Comparison of ENCODE assay signal across 8 mouse cellular contexts in the genomic region with DNA sequence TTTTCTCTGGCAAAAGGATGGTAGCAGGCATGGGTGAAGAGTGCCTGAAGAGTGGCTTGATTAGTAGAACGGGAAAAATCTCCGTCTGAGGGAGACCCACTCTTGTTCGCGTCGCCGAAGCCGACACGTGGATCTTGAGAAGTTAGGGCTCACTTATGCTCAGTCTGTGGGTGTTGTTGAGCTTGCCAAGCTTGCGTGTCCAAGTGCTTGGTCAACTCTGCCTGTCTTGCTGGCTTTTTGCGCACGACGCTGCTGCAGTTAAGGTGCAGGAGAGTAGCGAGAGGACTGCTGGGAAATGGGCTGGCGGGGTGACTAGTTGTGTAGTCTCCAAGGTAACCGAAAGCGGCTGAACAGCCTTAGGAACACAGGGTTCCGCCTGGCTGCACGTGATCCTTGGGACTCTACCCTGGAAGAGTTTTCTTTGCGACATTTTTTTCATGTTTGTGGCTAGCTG. TPM values are rescaled to one million over a fixed set of nuclear protein-coding genes. Genes with fewer than 3 reads are reported as not detected.
DNase-seq lines count a peak whose midpoint lies in the region; ATAC-seq and TF ChIP-seq lines count a peak whose summit lies in the region.

No protein-coding gene starts in this region.

- peak overlapping the region; percentile 59 for H3K9ac ChIP-seq in MEL (ENCODE audit: control insufficient read depth, low read depth, low read length, poor library complexity, severe bottlenecking)
- H3K9ac ChIP-seq in forebrain, postnatal 0 days, result peak overlapping the region; percentile 60; the same call in 1 of the 2 replicates
- H3K9ac ChIP-seq in lung, postnatal 0 days (replicated peaks; ENCODE audit: low read depth), result no peak overlapping the region

- H3K4me2 ChIP-seq in forebrain, postnatal 0 days (ENCODE audit: low read depth), result peak overlapping the region; percentile 55
- H3K4me2 ChIP-seq in lung, postnatal 0 days (replicated peaks; ENCODE audit: low read depth, low read length), result peak overlapping the region; percentile 64

- H3K27me3 ChIP-seq in MEL (ENCODE audit: control insufficient read depth in 1 of 2, insufficient read depth in 2 of 2, low read length in 2 of 2), result no peaks in the 10 kb centered on the region
- H3K27me3 ChIP-seq in cerebellum, adult 2 months (ENCODE audit: control insufficient read depth, insufficient read depth, low read length), result no peaks in the 10 kb centered on the region
- H3K27me3 ChIP-seq in forebrain, postnatal 0 days (ENCODE audit: insufficient read depth, low read length), result no peaks in the 10 kb centered on the region
- H3K27me3 ChIP-seq in lung, postnatal 0 days (replicated peaks; ENCODE audit: insufficient read depth, low read length), result no peaks in the 10 kb centered on the region

- H3K9me3 ChIP-seq in MEL (replicated peaks; ENCODE audit: insufficient read depth, low read length), result no peaks in the 10 kb centered on the region
- H3K9me3 ChIP-seq in forebrain, postnatal 0 days (ENCODE audit: low read length), result no peaks in the 10 kb centered on the region
- no peaks in the 10 kb centered on the region for H3K9me3 ChIP-seq in lung, postnatal 0 days (ENCODE audit: low read length)

- no peak; a peak in 1 of 4 replicates for TF ChIP-seq POLR2A in MEL (IDR thresholded peaks at IDR 0.05; ENCODE audit: control insufficient read depth in 1 of 2, insufficient read depth in 1 of 2, low read depth in 1 of 2, low read length in 2 of 2, poor library complexity in 1 of 2)
- no peak for TF ChIP-seq POLR2A in cerebellum, adult 2 months (IDR thresholded peaks at IDR 0.05; ENCODE audit: borderline replicate concordance, insufficient read depth, low read length)

- no peak for TF ChIP-seq RAD21 in MEL (IDR thresholded peaks at IDR 0.05; ENCODE audit: low read depth, low read length)

- no peak for TF ChIP-seq EP300 in MEL (IDR thresholded peaks at IDR 0.05; ENCODE audit: low read depth in 1 of 2, low read length in 2 of 2)
- TF ChIP-seq EP300 in lung, postnatal 0 days (IDR thresholded peaks at IDR 0.05), result 0 out of 2 replicates have a peak, but pooled peaks have one; percentile 70

- H3K79me2 ChIP-seq in MEL (ENCODE audit: control insufficient read depth, insufficient read depth, low read length, poor library complexity), result peaks cover 42% of the 10 kb centered on the region

- no peaks in the 10 kb centered on the region; a peak in 2 of 4 replicates for H3K4me1 ChIP-seq in MEL (ENCODE audit: control insufficient read depth in 1 of 2, insufficient read depth in 2 of 2, low read length in 2 of 2)
- peaks cover 4% of the 10 kb centered on the region for H3K4me1 ChIP-seq in cerebellum, adult 2 months (ENCODE audit: control insufficient read depth, insufficient read depth, low read length)
- peaks cover 7% of the 10 kb centered on the region; the same call in 1 of the 2 replicates for H3K4me1 ChIP-seq in forebrain, postnatal 0 days (ENCODE audit: insufficient read depth)
- H3K4me1 ChIP-seq in lung, postnatal 0 days (ENCODE audit: insufficient read depth, low read depth, low read length), result peaks cover 13% of the 10 kb centered on the region; the same call in 1 of the 2 replicates

- TF ChIP-seq CTCF in MEL (IDR thresholded peaks at IDR 0.05 in 2 of 3, conservative IDR thresholded peaks at IDR 0.05 in 1 of 3; ENCODE audit: control insufficient read depth in 1 of 3, insufficient read depth in 1 of 3, low read depth in 2 of 3, low read length in 3 of 3, poor library complexity in 1 of 3, severe bottlenecking in 1 of 3), result no peak
- TF ChIP-seq CTCF in cerebellum, adult 2 months (IDR thresholded peaks at IDR 0.05; ENCODE audit: borderline replicate concordance, insufficient read depth, low read depth, low read length), result no peak
- no peak for TF ChIP-seq CTCF in forebrain, postnatal 0 days (IDR thresholded peaks at IDR 0.05; ENCODE audit: low read depth)
- TF ChIP-seq CTCF in lung, postnatal 0 days (IDR thresholded peaks at IDR 0.05), result no peak

- ATAC-seq in forebrain, postnatal 0 days, result no peak
- ATAC-seq in lung, postnatal 0 days, result peak; percentile 77

- peak; percentile 71 for DNase-seq in MEL (ENCODE audit: low read depth, low spot score)
- DNase-seq in cerebellum, adult 2 months, result peak; percentile 50 to 59
- peak; percentile 34 for DNase-seq in forebrain, postnatal 0 days
- DNase-seq in heart, postnatal 4 days, result peak; percentile 61
- peak; percentile 37 to 46 for DNase-seq in layer of hippocampus, adult 8-10 months (ENCODE audit: low spot score in 2 of 2)
- peak; percentile 96 for DNase-seq in lung, postnatal 0 days (ENCODE audit: low spot score)
- DNase-seq in ovary, postnatal 10 days (ENCODE audit: low spot score), result peak; percentile 2
- DNase-seq in thymus, postnatal 10 days (ENCODE audit: low spot score in 2 of 2), result peak; percentile 16 to 31

- 4% methylated on average over 19 of the region's 19 CpGs for WGBS in cerebellum, adult 2 months
- 9% methylated on average over 19 of the region's 19 CpGs for WGBS in forebrain, postnatal 0 days
- 3% methylated on average over 19 of the region's 19 CpGs for WGBS in lung, postnatal 0 days

- H3K36me3 ChIP-seq in MEL (ENCODE audit: control insufficient read depth in 1 of 2, insufficient read depth in 2 of 2, low read length in 2 of 2), result peaks cover 5 to 13% of the 10 kb centered on the region in 2 experiments
- peaks cover 6% of the 10 kb centered on the region; the same call in 1 of the 2 replicates for H3K36me3 ChIP-seq in forebrain, postnatal 0 days (ENCODE audit: insufficient read depth)
- peaks cover 2% of the 10 kb centered on the region; the same call in 1 of the 2 replicates for H3K36me3 ChIP-seq in lung, postnatal 0 days (ENCODE audit: insufficient read depth, low read length)

- peak overlapping the region; percentile 72; the same call in 1 of the 2 replicates for H3K27ac ChIP-seq in MEL (ENCODE audit: control insufficient read depth, low read depth, low read length)
- H3K27ac ChIP-seq in cerebellum, adult 2 months (ENCODE audit: insufficient read depth, low read length), result no peak overlapping the region
- H3K27ac ChIP-seq in forebrain, postnatal 0 days (ENCODE audit: low read depth, low read length), result no peak overlapping the region
- H3K27ac ChIP-seq in lung, postnatal 0 days (ENCODE audit: low read length), result peak overlapping the region; percentile 97

- peak overlapping the region; percentile 41 to 47 for H3K4me3 ChIP-seq in MEL (ENCODE audit: control insufficient read depth in 1 of 2, insufficient read depth in 1 of 2, low read depth in 2 of 2, low read length in 2 of 2)
- H3K4me3 ChIP-seq in cerebellum, adult 2 months (replicated peaks; ENCODE audit: insufficient read depth, low read depth, low read length), result peak overlapping the region; percentile 32
- peak overlapping the region; percentile 47 for H3K4me3 ChIP-seq in forebrain, postnatal 0 days (ENCODE audit: low read depth, low read length)
- H3K4me3 ChIP-seq in lung, postnatal 0 days (ENCODE audit: low read depth, low read length), result peak overlapping the region; percentile 40

TF ChIP-seq in MEL, 35 proteins besides CTCF, POLR2A, EP300 and RAD21 (continues in another document):
- peak; percentile 74 for TF ChIP-seq USF1 (IDR thresholded peaks at IDR 0.05; ENCODE audit: low read depth, low read length)
- no peak for TF ChIP-seq ZNF384 (IDR thresholded peaks at IDR 0.05; ENCODE audit: low read depth, low read length)
- no peak for TF ChIP-seq TCF12 (IDR thresholded peaks at IDR 0.05; ENCODE audit: low read depth, low read length)
- no peak for TF ChIP-seq USF2 (IDR thresholded peaks at IDR 0.05; ENCODE audit: borderline replicate concordance in 1 of 2, insufficient read depth in 1 of 2, low read depth in 1 of 2, low read length in 2 of 2)
- no peak for TF ChIP-seq MAFK (IDR thresholded peaks at IDR 0.05; ENCODE audit: borderline replicate concordance, low read depth, low read length)
- TF ChIP-seq HCFC1 (IDR thresholded peaks at IDR 0.05; ENCODE audit: low read depth, low read length), result no peak
- TF ChIP-seq SMC3 (IDR thresholded peaks at IDR 0.05; ENCODE audit: low read depth, low read length), result no peak
- TF ChIP-seq MAX (IDR thresholded peaks at IDR 0.05; ENCODE audit: low read length), result 0 out of 2 replicates have a peak, but pooled peaks have one; percentile 21
- no peak for TF ChIP-seq UBTF (IDR thresholded peaks at IDR 0.05; ENCODE audit: borderline replicate concordance, insufficient read depth, low read depth, low read length)
- TF ChIP-seq ETS1 (IDR thresholded peaks at IDR 0.05; ENCODE audit: low read depth, low read length), result no peak
- no peak for TF ChIP-seq JUND (IDR thresholded peaks at IDR 0.05; ENCODE audit: low read depth, low read length)
- TF ChIP-seq ZMIZ1 (IDR thresholded peaks at IDR 0.05; ENCODE audit: low read depth, low read length), result no peak
- no peak for TF ChIP-seq ELF1 (IDR thresholded peaks at IDR 0.05; ENCODE audit: low read depth, low read length)
- TF ChIP-seq MYB (IDR thresholded peaks at IDR 0.05; ENCODE audit: low read depth, low read length), result no peak
- no peak for TF ChIP-seq ZKSCAN1 (IDR thresholded peaks at IDR 0.05; ENCODE audit: low read depth, low read length)
- peak; percentile 46 for TF ChIP-seq SIN3A (IDR thresholded peaks at IDR 0.05; ENCODE audit: low read length)
- TF ChIP-seq ZC3H11A (IDR thresholded peaks at IDR 0.05; ENCODE audit: low read depth, low read length), result no peak
- TF ChIP-seq GATA1 (IDR thresholded peaks at IDR 0.05; ENCODE audit: low read depth, low read length), result no peak
- TF ChIP-seq TBP (IDR thresholded peaks at IDR 0.05; ENCODE audit: low read depth, low read length), result no peak
- no peak for TF ChIP-seq POLR2AphosphoS5 (IDR thresholded peaks at IDR 0.05; ENCODE audit: borderline replicate concordance, low read depth, low read length)
- TF ChIP-seq RCOR1 (IDR thresholded peaks at IDR 0.05; ENCODE audit: low read depth, low read length), result no peak
- TF ChIP-seq MXI1 (IDR thresholded peaks at IDR 0.05; ENCODE audit: low read depth, low read length), result peak; percentile 87
- no peak for TF ChIP-seq GABPA (IDR thresholded peaks at IDR 0.05; ENCODE audit: low read depth, low read length)
- TF ChIP-seq CHD2 (IDR thresholded peaks at IDR 0.05; ENCODE audit: low read length), result no peak
- TF ChIP-seq NELFE (IDR thresholded peaks at IDR 0.05; ENCODE audit: low read depth, low read length), result no peak

RNA-seq across cellular contexts. Expression of gene Mga, which starts 1.1 kb away (rescaled TPM):
- 45.4 and 45.7 TPM in 2 replicates for total RNA-seq in MEL (2012; rRNA removed)
- 100 to 1,000 TPM in 1 of 2 experiments, 10 to 100 TPM in 1; 60.9 to 224 TPM for polyA plus RNA-seq in MEL (2012; ENCODE audit: insufficient read depth in 1 of 2, insufficient read length in 2 of 2, low read depth in 1 of 2, low replicate concordance in 2 of 2, missing spikeins in 1 of 2)
- 22.8 and 24.9 TPM in 2 replicates for polyA plus RNA-seq in cerebellum, adult 2 months (2012; rRNA removed)
- 42.2 and 69.7 TPM in 2 replicates for total RNA-seq in forebrain, postnatal 0 days (2014; rRNA removed)
- polyA plus RNA-seq in forebrain, postnatal 0 days (2015; fragmentation: Nextera tagmentation; extraction: Ambion mirVana), result 6.9 and 11.4 TPM in 2 replicates
- 10 to 100 TPM; 51.6 to 57.6 TPM for total RNA-seq in heart, postnatal 4 days (2021)
- 10 to 100 TPM; 70.3 to 84.8 (median 75.3) TPM for total RNA-seq in layer of hippocampus, adult 8-10 months (2022)
- polyA plus RNA-seq in lung, postnatal 0 days (2015; fragmentation: Nextera tagmentation; extraction: Ambion mirVana), result 14.2 and 19.1 TPM in 2 replicates

Comparison
In these comparisons a context has a peak if more than half of its experiments do, and no peak if none do; other contexts are left out.
1. DNase-seq: peak in every context shown above with its lines; median percentile 96 in lung, postnatal 0 days; 71 in MEL; 61 in heart, postnatal 4 days; 54 in cerebellum, adult 2 months; 42 in layer of hippocampus, adult 8-10 months; 34 in forebrain, postnatal 0 days; 24 in thymus, postnatal 10 days; 2 in ovary, postnatal 10 days.
2. H3K27ac ChIP-seq: peak in MEL (single experiment) and lung, postnatal 0 days (single experiment); none in cerebellum, adult 2 months (single experiment) and forebrain, postnatal 0 days (single experiment).
3. Peak in every context shown above with its lines, with median percentiles within 50 percentile points of each other: H3K4me3 ChIP-seq.